Mouse (Mus musculus) ES-E14 (cell line): Measurements from ENCODE around the gene Sdc1. TPM values are rescaled to one million over a fixed set of nuclear protein-coding genes. Genes with fewer than 3 reads are reported as not detected.

ENCODE experiments used
- DNase-seq: peaks from one replicate; pipeline ENCODE4 v3.0.0-alpha.2; 2013; ENCODE audit warnings: low read depth, low spot score
- H3K27ac ChIP-seq: 2 replicates; pipeline ENCODE4 v1.5.1; 2012; ENCODE audit warnings: low read depth, mild to moderate bottlenecking, low read length, moderate library complexity, mixed read lengths; ENCODE audit not compliant: poor library complexity, insufficient read depth, severe bottlenecking
- H3K36me3 ChIP-seq: 2 replicates; pipeline ENCODE4 v1.6.1; 2012; ENCODE audit warnings: mild to moderate bottlenecking, low read length, moderate library complexity, mixed read lengths; ENCODE audit not compliant: control insufficient read depth, poor library complexity, insufficient read depth, severe bottlenecking
- H3K4me1 ChIP-seq, 2 experiments: fragments of 150-350 bp in 1 of 2; sonication (generic) in 1 of 2; 2 replicates each; pipeline ENCODE4 v1.6.1; 2012; ENCODE audit warnings: low read length in 2 of 2, mild to moderate bottlenecking in 1 of 2, mixed read lengths in 1 of 2; ENCODE audit not compliant: control insufficient read depth in 2 of 2, insufficient read depth in 2 of 2, poor library complexity in 1 of 2
- H3K4me3 ChIP-seq, 2 experiments: fragments of 150-350 bp in 1 of 2; sonication (generic) in 1 of 2; 2 replicates each; pipeline ENCODE4 v1.5.1; 2012; ENCODE audit warnings: low read length in 2 of 2, low read depth in 1 of 2, mild to moderate bottlenecking in 1 of 2, mixed read lengths in 1 of 2; ENCODE audit not compliant: insufficient read depth in 1 of 2, poor library complexity in 1 of 2, severe bottlenecking in 1 of 2
- H3K9ac ChIP-seq: 2 replicates; pipeline ENCODE4 v1.6.1; 2012; ENCODE audit warnings: low read depth, mild to moderate bottlenecking, low read length, mixed read lengths; ENCODE audit not compliant: poor library complexity, insufficient read depth, severe bottlenecking
- H3K9me3 ChIP-seq: fragments of 150-350 bp; sonication (generic); 2 replicates; pipeline ENCODE4 v1.6.1; 2012; ENCODE audit warnings: low read depth, mild to moderate bottlenecking, low read length; ENCODE audit not compliant: control insufficient read depth, insufficient read depth
- CHD2 ChIP-seq: IDR thresholded peaks from 2 replicates; pipeline ENCODE4 v1.6.1; 2014; ENCODE audit warnings: mild to moderate bottlenecking, low read depth, low read length, inconsistent platforms
- HCFC1 ChIP-seq: IDR thresholded peaks from 2 replicates; pipeline ENCODE4 v1.6.1; 2012; ENCODE audit warnings: low read length, inconsistent platforms, borderline replicate concordance; ENCODE audit not compliant: insufficient read depth
- MAFK ChIP-seq: IDR thresholded peaks from 2 replicates; pipeline ENCODE4 v1.6.1; 2014; ENCODE audit warnings: mild to moderate bottlenecking, low read depth, low read length, inconsistent platforms; ENCODE audit not compliant: insufficient read depth
- ZC3H11A ChIP-seq: IDR thresholded peaks from 2 replicates; pipeline ENCODE4 v1.6.1; 2012; ENCODE audit warnings: low read depth, mild to moderate bottlenecking, inconsistent platforms, low read length, borderline replicate concordance
- ZNF384 ChIP-seq: IDR thresholded peaks from 2 replicates; pipeline ENCODE4 v1.6.1; 2012; ENCODE audit warnings: low read depth, low read length, inconsistent platforms
- in situ Hi-C, 2 experiments: fragments of 600-800 bp; cut with MboI; formaldehyde crosslinking; loops; one replicate each; pipeline ENCODE4 v1.15.1; 2025; ENCODE audit warnings: low sequenced_read_pairs in 2 of 2, inconsistent platforms in 1 of 2; ENCODE audit not compliant: unreplicated experiment in 2 of 2
- total RNA-seq: library from RNA; depleted of rRNA; stranded (reverse); fragments of 300-350 nt; gene quantifications from 2 replicates; pipeline ENCODE4 v1.2.3, GENCODE M21; 2012

Gene Sdc1
- total RNA-seq, 1 experiment, result 70.7 TPM

GRCm38 (mm10) chr12:8788469-8788868 is 17.3 kb downstream of the Sdc1 start:
- in situ Hi-C loops, result no loop called here
- Histone ChIP-seq H3K9ac (no peak overlapping the region), H3K9me3 (no peaks in the 10 kb centered on the region), H3K4me3 (no peak overlapping the region), H3K27ac (no peak overlapping the region), H3K36me3 (peaks cover 22% of the 10 kb centered on the region), H3K4me1 (peaks cover 0 to 2% of the 10 kb centered on the region in 2 experiments; a peak in 1 of 4 replicates)
- TF ChIP-seq ZNF384, result no peak
- TF ChIP-seq CHD2, result no peak
- no peak for TF ChIP-seq MAFK
- no peak for TF ChIP-seq ZC3H11A
- TF ChIP-seq HCFC1, result no peak
- no peak for DNase-seq

DNA sequence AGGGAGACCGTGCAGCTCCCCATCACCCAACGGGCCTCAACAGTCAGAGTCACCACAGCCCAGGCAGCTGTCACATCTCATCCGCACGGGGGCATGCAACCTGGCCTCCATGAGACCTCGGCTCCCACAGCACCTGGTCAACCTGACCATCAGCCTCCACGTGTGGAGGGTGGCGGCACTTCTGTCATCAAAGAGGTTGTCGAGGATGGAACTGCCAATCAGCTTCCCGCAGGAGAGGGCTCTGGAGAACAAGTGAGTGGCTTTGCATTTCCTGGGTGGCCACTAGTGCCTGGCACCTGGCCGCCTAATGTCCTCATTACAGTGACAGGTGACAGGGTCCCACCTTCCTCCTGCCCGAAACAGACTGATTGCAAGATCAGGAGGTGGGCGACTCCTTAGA is 19.5 kb downstream of the Sdc1 start:
- in situ Hi-C loops, result no loop called here
- TF ChIP-seq HCFC1 (no peak), MAFK (no peak), ZNF384 (no peak), ZC3H11A (no peak), CHD2 (no peak)
- DNase-seq, result no peak
- no peak overlapping the region for H3K4me3 ChIP-seq
- no peak overlapping the region for H3K27ac ChIP-seq
- H3K9me3 ChIP-seq, result no peaks in the 10 kb centered on the region
- H3K4me1 ChIP-seq, result peaks cover 0 to 2% of the 10 kb centered on the region in 2 experiments; a peak in 1 of 4 replicates
- peaks cover 22% of the 10 kb centered on the region for H3K36me3 ChIP-seq
- H3K9ac ChIP-seq, result no peak overlapping the region

DNA sequence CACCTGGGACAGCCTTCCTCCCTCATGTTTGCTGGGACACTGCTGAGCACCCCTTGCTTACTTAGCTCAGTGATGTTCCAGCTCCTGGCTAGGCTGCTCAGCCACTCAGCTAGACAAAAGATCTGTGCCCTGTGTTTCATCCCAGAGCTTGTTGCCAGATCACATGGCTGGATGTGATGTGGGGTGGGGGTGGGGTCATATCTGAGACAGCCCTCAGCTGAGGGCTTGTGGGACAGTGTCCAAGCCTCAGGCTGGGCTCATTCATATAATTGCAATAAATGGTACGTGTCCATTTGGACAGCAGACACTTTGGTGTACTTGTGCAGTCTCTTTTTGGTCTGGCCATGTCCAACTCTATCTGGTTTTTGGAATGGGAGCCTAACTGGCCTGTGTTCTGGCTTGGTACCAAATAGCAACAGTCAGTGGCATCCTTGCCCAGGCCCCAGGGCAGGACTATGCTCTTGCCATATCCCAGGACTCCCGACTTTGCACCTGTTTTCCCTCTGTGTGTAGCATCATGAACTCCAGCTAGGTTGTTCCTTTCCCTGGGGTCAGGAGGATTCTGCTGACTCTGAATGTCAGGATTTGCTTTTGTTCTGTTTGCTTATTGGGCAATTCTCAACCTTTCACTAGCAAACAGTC is 22.4 kb downstream of the Sdc1 start:
- Histone ChIP-seq H3K9me3 (no peaks in the 10 kb centered on the region), H3K4me1 (no peaks in the 10 kb centered on the region), H3K27ac (no peak overlapping the region), H3K9ac (no peak overlapping the region), H3K36me3 (peaks cover 22% of the 10 kb centered on the region), H3K4me3 (no peak overlapping the region)
- DNase-seq, result no peak
- TF ChIP-seq ZNF384 (no peak), MAFK (no peak), HCFC1 (no peak), CHD2 (no peak), ZC3H11A (no peak)
- in situ Hi-C loops, result no loop called here

DNA sequence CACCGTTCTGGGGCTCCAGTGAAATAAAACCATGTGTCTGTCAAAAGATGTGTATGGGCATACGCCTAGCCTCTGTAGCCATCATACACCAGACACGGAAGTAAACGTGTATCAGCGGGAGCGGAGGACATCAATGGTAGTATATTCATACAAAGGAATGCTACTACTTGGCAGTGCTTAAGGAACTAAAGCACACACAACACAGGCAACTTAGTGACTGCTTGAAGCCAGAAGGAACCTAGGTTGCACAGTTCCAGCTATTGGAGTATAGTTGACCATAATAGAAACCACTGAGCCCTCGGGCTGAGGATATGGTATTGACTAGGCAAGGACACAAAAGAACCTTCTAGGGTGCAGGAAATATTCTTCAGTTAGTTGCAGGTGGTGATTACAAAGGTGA is 26.8 kb downstream of the Sdc1 start:
- Histone ChIP-seq H3K4me3 (no peak overlapping the region), H3K27ac (no peak overlapping the region), H3K9ac (no peak overlapping the region), H3K9me3 (no peaks in the 10 kb centered on the region), H3K36me3 (no peaks in the 10 kb centered on the region), H3K4me1 (no peaks in the 10 kb centered on the region)
- in situ Hi-C loops, result no loop called here
- no peak for DNase-seq
- no peak for TF ChIP-seq ZC3H11A
- no peak for TF ChIP-seq MAFK
- TF ChIP-seq CHD2, result no peak
- no peak for TF ChIP-seq HCFC1
- no peak for TF ChIP-seq ZNF384
